Mouse (Mus musculus) frontal cortex, postnatal 10 days (tissue): ENCODE results near the gene Abcc1.

Source experiments
- DNase-seq, 2 experiments: peaks; one replicate each; pipeline ENCODE4 v3.0.0; 2022; ENCODE audit warnings: low spot score in 2 of 2, mixed read lengths in 1 of 2

Abcc1 gene

DNA sequence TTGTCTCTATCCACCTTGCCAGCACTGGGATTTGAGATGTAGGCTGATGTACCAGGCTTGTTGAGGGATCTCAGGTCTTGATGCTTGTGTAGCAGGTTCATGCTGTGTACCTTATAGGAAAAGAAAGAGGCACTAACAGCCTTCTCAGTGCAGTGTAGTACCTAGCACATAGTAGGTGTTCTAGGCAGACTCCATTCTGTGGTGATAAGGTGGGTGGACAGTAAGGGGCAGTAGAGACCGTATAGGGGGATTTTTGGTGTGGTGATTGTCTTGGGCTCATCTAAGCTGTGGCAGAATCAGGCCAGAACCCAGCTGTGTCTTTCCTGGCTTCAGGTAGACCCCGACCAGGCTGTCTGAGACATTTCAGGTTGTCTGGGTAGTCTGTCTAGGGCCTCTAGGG is 15.0 kb downstream of the Abcc1 start:
- no peak for DNase-seq

DNA sequence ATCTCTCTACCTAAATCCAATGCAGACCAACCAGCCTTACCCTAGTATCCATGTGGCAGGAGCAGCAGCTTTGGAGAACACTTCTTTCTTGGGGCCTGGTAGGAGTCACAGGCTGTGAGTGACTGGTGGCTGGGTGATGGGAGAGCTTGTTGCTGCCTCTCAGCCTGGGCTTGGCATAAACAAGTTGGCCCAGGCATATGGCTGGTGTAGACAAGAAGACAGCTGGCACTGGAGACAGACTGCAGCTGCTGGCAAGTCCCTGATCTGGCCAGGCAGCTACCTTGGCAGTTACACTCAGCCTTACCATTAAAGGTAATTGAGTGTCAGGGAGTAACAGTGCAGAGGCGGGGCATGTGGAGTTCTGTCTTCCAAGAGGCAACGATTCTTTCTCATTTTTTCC is 16.0 kb downstream of the Abcc1 start:
- DNase-seq: peak; percentile 18 to 32

DNA sequence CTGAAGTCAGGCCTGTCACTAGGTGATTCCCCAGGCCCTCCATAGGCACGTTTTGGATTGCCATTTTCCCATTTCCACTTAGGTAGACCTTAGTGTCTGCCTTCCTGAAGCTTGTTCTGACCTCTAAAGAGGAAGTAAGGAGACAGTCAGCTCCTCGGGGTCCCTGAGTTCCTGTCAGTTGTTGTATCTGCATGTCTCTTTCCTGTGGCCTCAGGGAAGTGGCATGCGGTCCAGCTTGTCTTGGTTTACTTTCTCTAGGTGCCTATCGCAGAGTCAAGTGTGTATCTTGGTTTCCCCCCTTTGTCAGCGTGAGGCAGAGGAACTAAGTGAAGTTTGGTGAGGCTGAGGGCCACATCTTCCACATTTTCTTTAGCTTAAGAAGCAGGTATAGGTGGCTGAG is 17.3 kb downstream of the Abcc1 start:
- DNase-seq: no peak

DNA sequence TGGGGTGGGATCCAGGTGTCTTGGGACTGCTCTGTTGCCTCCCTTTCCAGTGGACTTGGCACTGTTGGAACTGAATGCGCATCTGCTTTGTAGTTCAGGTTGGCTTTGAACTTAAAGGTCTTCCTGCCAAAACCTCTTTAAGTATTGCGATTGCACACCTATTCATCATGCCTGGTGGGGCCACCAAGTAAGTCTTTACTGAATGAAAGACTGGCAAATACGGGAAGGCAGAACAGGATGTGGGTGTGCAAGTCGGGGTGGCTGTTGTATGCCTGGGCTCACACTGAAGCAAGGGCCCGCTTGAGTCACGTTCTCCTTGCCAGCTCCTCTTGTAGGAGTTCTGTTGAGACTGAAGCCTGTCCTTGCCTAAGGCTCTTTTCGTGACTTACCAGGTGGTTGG is 18.5 kb downstream of the Abcc1 start:
- DNase-seq: no peak

DNA sequence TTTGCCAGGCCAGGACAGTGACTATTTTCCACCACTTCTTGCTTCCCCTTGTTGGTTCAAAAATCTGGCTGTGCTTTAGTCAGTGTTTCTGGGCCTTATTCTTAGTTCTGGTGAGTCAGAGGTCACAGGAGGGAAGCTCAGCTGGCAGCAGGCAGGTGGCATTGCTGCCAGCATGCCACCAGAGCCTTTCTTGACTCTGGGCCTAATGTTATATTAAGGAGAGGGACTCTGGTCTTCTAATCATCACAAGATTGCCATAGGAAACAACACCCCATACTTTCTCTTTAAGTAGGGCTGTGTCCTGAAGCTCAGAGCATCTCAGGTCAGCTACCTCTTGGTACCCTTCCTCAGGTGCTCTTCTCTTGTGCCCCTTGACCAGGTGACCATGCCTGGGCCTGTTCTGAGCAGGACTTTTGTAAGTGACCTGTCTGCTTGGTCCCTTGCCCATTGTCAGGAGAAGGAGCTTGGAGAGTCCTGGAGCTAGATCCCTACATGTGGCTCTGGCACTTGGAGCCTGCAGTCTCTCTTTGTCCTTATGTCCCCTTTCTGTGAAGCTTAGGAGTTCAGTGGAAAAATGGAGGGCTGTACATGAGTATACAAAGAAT is 19.8 kb downstream of the Abcc1 start:
- DNase-seq: no peak

DNA sequence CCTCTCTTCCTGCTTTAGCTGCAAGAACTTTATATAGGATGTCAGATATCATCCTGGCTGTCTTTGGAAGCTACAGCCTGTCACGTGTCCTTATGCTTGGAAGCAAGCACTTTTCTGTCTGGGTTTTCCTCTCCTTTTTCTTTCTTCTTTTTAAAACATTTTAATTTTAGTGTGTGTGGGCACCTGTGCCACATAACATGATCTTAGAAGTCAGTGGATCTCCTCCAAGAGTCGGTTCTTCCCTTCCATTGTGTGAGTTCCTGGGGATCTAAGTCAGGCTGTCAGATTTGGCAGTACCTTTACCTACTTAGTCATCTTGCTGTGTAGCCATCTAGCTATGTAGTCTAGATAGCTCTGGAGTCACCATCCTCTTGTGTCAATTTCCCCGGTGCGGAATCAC is 37.9 kb downstream of the Abcc1 start:
- DNase-seq: no peak

DNA sequence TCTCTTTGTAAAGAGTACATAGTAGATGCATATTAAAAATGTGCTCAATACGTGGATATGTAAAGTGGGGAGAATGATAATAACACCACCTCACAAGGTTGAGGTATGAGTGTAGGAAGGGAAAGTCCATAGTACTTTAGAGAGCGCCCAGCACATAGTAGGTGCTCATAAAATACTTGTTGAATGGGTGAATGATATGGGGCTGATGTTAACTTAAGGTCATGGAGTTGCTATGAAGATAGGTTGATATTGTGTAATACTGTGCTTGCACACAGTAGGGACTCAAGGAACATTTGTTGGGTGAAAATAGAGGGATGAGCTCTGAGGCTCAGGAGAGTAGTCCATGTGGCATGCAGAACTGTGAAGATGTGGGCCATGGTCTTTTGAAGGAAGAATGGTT is 42.1 kb downstream of the Abcc1 start:
- no peak for DNase-seq

DNA sequence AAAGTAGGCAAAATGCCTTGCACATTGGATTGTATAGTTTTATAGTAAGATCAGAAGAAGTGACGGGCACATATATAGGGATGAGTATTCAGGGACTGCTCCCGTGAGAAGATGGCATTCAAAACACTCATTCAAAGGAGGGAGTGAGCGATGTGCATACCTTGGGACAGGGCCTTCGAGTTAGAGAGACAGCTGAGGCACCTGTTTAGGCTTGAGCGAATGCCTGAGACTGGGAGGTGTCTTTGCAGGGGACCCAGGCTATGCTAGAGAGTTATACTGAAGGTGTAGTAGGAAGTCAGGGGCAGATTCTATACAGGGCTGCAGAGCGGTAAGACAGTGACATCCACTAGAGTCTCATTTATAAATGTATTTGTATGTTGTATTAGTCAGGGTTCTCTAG is 44.3 kb downstream of the Abcc1 start:
- no peak for DNase-seq

DNA sequence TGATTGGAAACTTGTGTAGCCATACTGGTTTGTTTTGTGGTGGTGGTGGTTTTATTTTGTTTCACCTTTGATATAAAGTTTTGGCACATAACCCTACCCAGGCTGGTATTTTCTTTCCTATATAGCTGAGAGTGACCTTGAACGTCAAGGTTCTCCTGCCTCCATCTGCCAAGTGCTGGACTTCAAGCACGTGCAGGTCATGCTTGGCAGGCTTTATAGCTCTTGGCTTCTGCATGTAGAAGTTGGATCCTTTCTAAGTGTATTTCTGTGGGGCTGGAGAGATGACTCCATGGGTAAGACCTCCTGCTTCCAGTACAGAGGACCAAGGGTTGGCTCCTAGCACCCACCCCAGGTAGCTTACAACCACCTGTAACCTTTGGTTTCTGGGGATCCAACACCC is 47.8 kb downstream of the Abcc1 start:
- DNase-seq: no peak

DNA sequence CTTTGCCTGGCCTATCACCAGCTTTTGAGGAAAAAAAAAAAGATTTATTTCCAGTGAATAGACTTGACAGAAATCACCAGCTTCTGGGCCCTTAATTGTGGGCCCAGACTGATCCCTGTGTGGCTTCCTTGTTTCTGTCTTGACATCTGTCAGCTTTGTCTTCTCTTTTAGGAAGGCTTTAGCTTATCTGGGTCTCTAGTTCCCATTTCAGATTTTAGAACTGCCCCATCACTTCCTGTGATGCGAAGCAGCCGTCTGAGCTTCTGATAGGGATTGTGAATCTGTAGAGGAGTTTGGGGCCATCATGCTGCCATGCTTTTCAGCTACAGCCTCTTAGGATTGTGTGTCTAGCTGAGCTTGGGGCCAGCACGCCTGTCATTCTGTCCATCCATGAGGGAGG is 48.4 kb downstream of the Abcc1 start:
- no peak for DNase-seq

DNA sequence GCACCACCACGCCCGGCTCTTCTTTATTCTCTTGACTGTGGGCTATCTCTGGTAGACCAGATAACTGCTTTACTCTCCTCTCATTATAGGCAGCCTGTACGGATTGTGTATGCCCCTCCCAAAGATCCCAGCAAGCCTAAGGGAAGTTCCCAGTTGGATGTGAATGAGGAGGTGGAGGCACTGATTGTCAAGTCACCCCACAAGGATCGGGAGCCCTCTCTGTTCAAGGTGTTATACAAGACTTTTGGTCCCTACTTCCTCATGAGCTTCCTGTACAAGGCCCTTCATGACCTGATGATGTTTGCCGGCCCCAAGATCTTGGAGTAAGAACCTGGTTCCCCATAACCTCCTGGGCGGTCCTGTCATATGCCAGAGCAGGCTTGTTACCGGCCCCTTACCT is 49.3 kb downstream of the Abcc1 start:
- no peak for DNase-seq

DNA sequence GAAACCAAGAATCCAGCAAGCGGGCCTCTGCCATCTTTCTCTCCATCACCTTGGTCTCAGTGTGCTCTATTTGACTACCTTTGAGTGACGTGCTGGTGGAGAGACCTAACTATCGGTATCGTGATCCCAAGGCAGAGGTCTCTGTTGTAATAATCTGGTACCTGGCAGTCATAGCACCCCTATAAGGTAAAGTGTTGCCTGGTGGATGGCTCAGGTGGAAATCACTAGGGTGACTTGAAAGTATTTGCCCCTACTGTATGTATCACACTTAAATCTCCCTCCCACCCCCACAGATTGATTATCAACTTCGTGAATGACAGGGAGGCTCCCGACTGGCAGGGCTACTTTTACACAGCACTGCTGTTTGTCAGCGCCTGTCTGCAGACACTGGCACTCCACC is 49.8 kb downstream of the Abcc1 start:
- no peak for DNase-seq

DNA sequence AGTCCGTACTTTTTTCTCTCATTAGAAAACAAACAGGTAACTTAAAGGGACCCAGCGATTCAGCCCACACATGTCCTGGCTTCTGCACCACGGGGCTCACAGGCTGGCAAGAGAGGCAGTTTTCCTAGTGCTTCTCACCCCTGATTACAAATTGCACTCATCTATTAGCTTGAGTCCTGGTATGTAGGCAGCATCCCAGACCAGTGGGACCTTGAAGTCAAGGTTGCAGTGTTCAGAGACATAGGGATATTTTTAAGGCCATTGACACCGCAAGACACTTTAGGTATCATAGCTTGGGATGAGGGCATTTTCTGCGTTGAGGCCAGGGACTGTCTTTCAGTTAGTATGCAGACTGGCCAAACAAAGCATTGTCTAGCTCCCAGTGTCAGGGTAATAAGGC is 51.2 kb downstream of the Abcc1 start:
- no peak for DNase-seq

DNA sequence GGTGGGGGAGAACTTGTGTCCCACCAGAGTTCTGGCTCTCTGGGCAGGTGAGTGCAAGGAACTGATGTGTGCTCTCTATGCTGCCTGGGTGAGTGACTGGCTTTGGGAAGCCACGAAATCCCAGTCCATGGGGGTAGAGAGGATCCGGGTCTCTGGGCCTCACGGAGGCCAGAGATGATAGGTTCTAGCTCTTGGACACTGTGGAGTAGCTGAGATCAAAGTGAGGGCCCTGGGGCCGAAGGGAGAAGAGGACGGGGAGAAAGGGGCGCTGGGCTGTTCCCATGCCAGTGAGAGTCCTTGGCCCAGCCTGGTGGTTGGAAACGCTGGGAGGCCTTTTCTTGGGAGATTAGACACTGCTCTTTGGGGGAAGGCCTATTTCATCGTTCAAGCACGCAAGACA is 53.8 kb downstream of the Abcc1 start:
- no peak for DNase-seq

DNA sequence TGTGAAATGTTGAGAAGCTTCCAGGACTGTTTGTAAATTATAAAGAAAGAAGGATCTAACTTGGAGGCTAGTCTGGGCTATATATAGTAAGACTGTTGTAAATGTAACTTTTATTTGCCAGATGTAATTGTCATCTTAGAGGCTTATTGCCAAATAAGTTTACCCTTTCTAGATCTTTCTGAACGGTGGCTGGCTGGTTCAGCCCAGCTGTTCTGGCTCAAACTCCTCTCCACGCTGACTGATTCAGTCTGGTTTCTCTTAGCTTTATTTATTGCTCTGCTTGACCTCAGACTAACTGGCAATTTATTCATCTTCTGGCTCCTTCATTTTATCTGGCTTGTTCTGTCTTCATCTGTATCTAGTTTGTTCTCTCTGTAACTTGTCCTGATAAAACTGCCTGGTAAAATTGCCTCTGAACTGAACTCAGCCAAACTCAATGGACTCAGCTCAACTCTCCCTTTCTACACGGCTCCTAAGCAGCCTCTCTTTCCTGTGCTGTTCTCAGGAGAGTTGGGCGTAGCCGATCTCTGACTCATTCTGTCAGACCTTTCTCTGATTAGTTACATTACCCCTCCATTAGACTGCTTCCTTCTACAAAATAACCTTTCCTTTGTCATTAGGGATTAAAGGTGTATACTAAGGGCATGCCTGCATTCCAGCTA is 55.7 kb downstream of the Abcc1 start:
- DNase-seq: no peak

DNA sequence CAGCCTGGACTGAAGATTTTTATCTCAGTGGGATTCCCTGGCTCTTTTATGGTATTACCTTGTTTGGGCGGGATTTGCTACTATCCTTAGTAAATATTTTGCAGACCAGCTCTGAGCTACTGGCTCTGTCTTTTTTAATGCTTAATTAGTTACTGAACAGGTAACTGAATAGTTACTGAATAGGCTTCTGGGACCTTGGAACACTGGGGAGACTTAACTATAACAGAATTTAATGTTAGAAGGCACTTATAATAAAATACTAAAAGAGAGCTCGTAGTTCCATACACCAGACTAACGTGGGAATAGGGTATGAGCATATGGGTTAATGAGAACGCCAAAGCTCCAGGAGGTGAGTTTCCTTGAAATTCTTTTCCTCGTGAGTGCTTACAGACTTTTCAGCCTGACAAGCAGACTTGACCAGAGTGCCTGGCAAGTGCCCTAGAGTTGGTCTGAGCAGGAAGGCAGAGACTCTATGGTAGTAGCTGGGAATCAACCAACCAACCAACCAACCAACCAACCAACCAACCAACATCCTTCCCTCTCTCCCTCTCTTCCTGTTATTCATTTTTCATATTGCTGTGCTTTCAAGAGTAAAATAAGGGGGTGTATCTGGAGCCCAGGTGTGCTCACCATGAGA is 59.3 kb downstream of the Abcc1 start:
- no peak for DNase-seq

DNA sequence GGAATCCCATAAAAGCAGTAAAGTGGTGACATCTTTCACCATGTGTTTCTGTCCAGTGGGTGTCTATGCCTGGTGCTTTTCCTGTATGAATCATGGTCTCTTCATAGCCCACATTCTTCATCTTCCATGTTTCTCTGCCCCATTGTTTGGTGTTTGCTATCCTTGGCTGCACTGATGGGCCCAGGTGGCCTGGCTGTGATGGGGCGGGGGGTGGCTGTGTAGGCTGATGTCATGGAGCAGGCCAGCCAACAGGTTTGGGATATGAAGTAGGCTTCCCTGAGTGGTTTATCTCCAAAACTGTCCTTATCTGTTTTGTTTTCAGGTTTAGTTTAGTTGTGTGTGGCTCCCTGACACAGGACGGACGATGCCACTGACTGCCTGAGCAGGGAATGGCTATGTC is 60.7 kb downstream of the Abcc1 start:
- no peak for DNase-seq

DNA sequence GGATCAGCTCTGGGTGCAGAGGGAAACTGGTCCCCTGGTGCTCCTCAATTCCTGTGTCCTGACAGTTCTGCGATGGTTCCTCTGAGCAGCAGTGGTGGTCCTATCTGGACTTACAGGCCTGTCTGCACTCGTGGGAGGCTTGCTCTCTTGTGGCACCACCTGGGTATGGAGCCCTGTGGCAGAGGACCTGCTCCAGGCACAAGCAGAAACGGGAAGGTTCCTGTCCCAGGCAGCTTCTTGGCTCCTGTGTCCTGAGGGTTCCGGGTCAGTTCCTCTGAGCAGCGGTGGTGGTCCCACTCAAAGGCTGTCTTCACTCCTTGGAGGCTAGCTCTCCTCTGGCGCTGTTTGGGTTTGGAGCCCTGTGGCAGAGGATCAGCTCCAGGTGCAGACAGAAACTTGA is 68.0 kb downstream of the Abcc1 start:
- DNase-seq: no peak

DNA sequence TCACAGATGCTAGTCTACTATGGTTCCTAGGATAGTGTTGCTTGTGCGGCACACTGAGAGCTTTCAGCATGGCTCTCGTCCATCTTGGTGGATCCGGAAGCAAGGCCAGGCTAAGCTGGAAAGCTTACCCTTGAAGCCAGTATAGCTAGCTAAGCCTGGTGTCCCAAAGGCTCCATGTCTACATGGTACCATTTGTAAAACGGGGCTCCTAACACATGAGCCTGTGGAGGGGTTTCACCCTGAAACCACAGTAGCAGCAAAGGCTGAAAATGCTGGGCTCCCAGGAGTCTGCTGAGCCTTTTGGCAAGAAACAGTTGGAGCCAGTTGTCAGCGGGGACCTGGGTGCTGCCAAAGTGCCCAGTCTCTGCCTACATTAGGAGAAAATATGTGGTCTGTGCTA is 71.6 kb downstream of the Abcc1 start:
- DNase-seq: no peak

DNA sequence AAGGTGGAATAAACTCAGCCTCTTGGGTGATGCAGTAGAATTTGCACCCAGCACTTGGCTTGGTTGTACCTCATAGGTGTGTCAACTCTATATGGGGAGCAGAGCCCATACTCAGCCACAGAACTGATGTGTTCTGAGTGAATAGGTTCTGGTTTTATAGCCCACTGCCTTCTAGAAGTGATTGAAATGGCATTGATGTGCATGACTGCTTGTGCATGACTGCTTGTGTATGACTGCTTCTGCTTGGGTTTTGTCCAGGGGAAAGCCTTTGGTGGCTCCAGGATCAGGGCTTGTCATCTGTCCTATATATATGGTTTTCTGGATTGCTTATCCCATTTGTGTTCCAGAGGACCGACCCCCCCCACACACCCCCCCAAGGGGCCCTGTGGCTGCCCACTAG is 74.2 kb downstream of the Abcc1 start:
- DNase-seq: no peak

DNA sequence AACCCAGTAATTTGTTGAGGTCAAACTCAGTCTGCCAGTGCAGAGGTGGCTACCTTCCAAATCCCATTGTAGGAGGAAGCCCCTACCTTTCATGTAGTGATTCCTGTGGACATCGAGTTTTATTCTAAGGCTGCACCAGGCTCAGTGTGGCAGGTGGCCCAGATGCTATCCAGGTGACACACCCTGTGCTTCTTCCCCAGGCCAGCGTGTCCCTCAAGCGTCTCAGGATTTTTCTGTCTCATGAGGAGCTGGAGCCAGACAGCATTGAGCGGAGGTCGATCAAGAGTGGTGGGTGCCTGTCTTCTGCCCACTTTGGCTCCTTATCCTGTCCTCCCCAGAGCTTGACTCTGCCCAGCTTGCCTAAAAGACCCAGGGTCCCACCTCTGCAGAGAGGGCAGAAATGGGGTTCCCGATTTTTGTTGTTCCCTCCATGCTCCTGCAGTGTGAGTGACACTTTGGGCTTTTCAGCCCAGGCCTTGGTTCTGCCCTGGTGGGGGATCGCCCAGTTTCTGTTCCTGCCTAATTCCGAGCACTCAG is 76.2 kb downstream of the Abcc1 start:
- no peak for DNase-seq

DNA sequence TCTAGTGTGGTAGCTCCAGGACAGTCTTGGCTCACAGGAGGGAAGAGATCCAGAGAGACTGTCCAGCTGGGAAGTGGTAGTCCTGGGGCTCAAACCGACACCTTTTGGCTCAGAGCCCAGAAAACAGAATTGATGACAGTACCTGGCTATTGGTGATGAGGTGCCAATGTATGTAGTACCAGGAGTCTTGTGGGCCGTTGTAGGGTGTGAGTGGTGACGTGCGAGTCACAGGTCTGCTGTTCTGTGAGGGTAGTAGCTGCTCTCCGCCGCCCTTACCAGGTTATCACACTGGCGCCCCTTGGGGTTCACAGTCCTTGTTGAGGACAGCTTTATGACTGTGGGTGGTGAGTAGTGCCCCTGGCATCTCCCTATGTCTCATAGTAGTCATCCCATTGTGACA is 77.2 kb downstream of the Abcc1 start:
- no peak for DNase-seq

DNA sequence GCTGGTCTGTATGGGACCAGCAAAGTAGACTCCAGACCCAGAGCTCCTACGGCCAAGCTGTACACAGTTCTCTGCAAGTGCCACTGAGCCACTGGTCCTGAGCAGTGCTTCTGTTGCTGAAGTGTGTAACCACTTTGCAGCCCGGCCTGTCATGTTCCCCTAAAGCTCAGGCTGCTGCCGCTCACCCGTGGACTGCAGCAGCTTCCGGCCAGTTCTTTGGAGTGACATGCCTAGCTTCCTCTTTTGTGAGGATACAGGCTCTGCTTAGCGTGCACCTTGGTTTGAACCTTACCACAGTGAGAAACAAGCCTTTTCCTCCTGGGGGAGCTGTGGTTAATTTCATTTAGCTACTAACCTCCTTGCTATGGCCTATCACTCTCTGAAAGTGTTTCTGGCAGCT is 77.7 kb downstream of the Abcc1 start:
- DNase-seq: no peak
